Mouse (Mus musculus) embryonic facial prominence, embryonic 11.5 days (tissue): ENCODE data around the gene Gm27021. TPM values are rescaled to one million over a fixed set of nuclear protein-coding genes. Genes with fewer than 3 reads are reported as not detected.

Experiments
- ATAC-seq: fragments of 200-750 bp; cut with Nextera tagmentation; replicated peaks from 2 replicates; pipeline ENCODE4 v1.8.0; 2017; ENCODE audit warnings: low read depth; ENCODE audit not compliant: insufficient number of reproducible peaks, low FRiP score, low TSS enrichment
- DNase-seq: peaks from one replicate; pipeline ENCODE4 v3.0.0-alpha.2; 2015; ENCODE audit warnings: low spot score
- H3K27ac ChIP-seq: fragments of 300-500 bp; sonication (generic); replicated peaks from 2 replicates; pipeline ENCODE4 v1.5.1; 2014; ENCODE audit warnings: mild to moderate bottlenecking, low read depth, low read length, control low read depth
- H3K27me3 ChIP-seq: fragments of 300-500 bp; sonication (generic); 2 replicates; pipeline ENCODE4 v1.6.1; 2014; ENCODE audit warnings: mild to moderate bottlenecking, low read length, moderate library complexity, mixed read lengths; ENCODE audit not compliant: control insufficient read depth, insufficient read depth
- H3K36me3 ChIP-seq: fragments of 300-500 bp; sonication (generic); replicated peaks from 2 replicates; pipeline ENCODE4 v1.6.1; 2014; ENCODE audit warnings: low read depth, mild to moderate bottlenecking, low read length, moderate library complexity, mixed read lengths; ENCODE audit not compliant: control insufficient read depth, insufficient read depth
- H3K4me1 ChIP-seq: fragments of 300-500 bp; sonication (generic); 2 replicates; pipeline ENCODE4 v1.6.1; 2014; ENCODE audit warnings: low read length, mixed read lengths; ENCODE audit not compliant: control insufficient read depth, insufficient read depth
- H3K4me2 ChIP-seq: fragments of 300-500 bp; sonication (generic); 2 replicates; pipeline ENCODE4 v1.6.1; 2014; ENCODE audit warnings: low read depth, mild to moderate bottlenecking, control low read depth, low read length, moderate library complexity
- H3K4me3 ChIP-seq: fragments of 300-500 bp; sonication (generic); 2 replicates; pipeline ENCODE4 v1.5.1; 2014; ENCODE audit warnings: low read depth, low read length, control low read depth
- H3K9ac ChIP-seq: fragments of 300-500 bp; sonication (generic); replicated peaks from 2 replicates; pipeline ENCODE4 v1.6.1; 2014; ENCODE audit warnings: mild to moderate bottlenecking, control low read depth, low read length
- H3K9me3 ChIP-seq: fragments of 300-500 bp; sonication (generic); replicated peaks from 2 replicates; pipeline ENCODE4 v1.6.1; 2016; ENCODE audit warnings: mild to moderate bottlenecking, low read length, inconsistent platforms, mixed read lengths; ENCODE audit not compliant: control insufficient read depth
- WGBS: fragments of 180-500 bp; shearing (Covaris S2); extraction: QIAGEN DNeasy Blood & Tissue Kit; methylation state at CpG from one replicate; pipeline ENCODE4 v1.1.7; 2014; 5-methylcytosine and 5-hydroxymethylcytosine counted together
- polyA plus RNA-seq: library from polyadenylated mRNA; unstranded; fragments of >200 nt; fragmentation: Nextera tagmentation; extraction: Ambion mirVana; gene quantifications from 2 replicates; pipeline ENCODE4 v1.2.1, GENCODE M21; 2014

Gene Gm27021
- polyA plus RNA-seq, 1 experiment from 2014 or later = 3.0 TPM

DNA sequence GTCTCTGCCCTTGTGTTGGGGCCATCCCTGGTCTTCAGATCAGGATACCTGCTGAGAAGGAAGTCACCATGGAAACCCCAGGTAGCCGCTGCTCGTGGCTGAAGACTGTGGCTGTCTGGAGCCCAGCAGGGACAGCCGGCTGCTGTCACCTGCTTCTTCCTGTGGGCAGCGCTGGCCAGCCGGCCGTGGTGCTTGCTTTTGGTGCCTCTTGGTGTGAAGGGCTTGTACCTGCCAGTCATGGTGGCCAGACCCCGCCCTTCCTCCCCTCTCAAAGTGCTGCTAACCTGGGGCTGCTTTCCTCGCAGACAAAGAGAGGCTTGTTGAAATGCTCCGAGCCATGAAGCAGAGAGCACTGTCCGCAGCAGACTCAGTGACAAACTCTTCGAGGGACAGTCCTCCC is 94.0 kb downstream of the Gm27021 start:
- WGBS = 63% methylated on average over 11 of the region's 11 CpGs
- Histone ChIP-seq H3K4me1 (no peaks in the 10 kb centered on the region; the same call in none of the 2 replicates), H3K27me3 (no peaks in the 10 kb centered on the region), H3K36me3 (peaks cover 28% of the 10 kb centered on the region), H3K9ac (0 out of 2 replicates have a peak overlapping the region, but pooled peaks have one; percentile 13), H3K4me3 (no peak overlapping the region), H3K9me3 (no peaks in the 10 kb centered on the region), H3K4me2 (no peak overlapping the region), H3K27ac (no peak overlapping the region)
- DNase-seq (no peak), ATAC-seq (no peak)

DNA sequence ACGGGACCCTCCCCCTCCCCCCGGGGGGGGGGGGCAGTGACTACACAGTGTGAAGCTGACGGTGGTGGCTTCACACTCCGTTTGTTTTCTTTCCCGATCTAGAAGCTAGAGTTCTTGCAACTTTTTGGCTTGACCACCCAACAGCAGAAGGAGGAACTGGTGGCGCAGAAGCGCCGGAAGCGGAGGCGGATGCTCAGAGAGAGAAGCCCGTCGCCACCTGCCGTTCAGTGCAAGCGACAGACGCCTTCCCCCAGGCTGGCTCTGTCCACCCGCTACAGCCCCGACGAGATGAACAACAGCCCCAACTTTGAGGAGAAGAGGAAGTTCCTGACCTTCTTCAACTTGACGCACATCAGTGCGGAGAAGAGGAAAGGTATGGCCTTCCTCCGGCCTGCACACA is 95.3 kb downstream of the Gm27021 start:
- 78% methylated on average over 21 of the region's 21 CpGs for WGBS
- H3K27me3 ChIP-seq = no peaks in the 10 kb centered on the region
- H3K27ac ChIP-seq = no peak overlapping the region
- ATAC-seq (no peak), DNase-seq (no peak)
- no peak overlapping the region for H3K9ac ChIP-seq
- no peaks in the 10 kb centered on the region for H3K9me3 ChIP-seq
- H3K4me1 ChIP-seq = no peaks in the 10 kb centered on the region; the same call in none of the 2 replicates
- H3K4me3 ChIP-seq = no peak overlapping the region
- no peak overlapping the region for H3K4me2 ChIP-seq
- H3K36me3 ChIP-seq = peaks cover 29% of the 10 kb centered on the region

DNA sequence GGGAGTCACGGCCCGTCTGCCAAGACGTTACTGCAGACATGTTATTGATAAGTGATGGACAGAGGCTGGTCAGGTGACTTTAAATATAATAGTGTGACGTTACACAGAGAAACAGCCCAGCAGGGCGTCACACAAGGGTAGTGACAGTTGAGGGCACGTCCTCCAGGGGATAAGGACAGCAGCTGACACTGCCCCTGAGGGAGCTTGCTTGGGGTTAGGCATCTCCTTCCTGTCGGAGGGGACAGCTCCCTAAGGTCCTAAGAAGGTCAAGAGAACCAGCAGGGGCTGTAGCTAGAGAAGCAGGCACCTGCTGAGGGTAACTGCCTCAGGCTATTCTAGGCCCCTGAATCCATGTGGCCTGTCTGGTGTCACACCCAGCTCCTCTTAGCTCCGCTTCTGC is 96.3 kb downstream of the Gm27021 start:
- Histone ChIP-seq H3K27me3 (no peaks in the 10 kb centered on the region), H3K27ac (no peak overlapping the region), H3K9ac (no peak overlapping the region), H3K4me1 (peaks cover 4% of the 10 kb centered on the region), H3K4me3 (no peak overlapping the region), H3K4me2 (no peak overlapping the region), H3K9me3 (no peaks in the 10 kb centered on the region), H3K36me3 (peaks cover 29% of the 10 kb centered on the region)
- DNase-seq = no peak
- ATAC-seq = no peak
- 76% methylated on average over 8 of the region's 8 CpGs for WGBS

DNA sequence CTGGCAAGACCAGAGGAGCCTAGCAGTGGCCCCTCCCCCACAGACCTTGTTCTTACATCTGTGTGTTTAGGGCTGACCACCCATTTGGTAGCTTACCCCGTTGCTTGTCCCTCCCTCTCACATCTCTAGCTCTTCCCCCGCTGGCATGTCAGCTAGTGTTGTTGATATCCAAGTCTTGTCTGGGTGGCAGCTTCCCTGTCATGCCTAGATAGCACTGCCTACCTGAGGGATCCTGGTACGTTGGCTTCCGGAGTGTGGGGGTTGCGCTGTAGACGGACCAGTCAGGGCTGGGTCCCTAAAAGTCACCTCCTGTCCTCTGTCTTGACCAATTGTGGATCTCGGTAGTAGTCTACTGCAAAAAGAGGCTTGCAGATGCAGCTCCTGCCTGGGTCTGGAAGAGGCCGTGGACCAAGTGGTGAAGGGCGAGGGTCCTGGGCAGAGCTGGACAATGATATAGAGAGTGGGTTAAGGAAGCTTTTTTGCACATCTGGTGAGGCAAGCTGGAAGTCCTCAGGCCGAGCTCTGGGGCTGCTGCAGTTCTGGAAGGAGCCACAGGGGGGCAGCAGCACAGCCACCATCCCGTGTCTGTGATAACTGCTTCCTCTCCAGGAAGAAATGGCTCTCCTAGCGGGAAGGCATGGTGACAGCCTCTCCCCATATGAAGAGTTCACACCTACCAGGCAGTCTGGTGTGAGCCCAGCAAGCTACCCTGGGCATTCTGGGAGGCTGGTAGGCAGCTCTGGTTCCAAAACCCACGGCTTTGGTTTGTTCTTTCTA is 97.8 kb downstream of the Gm27021 start:
- ATAC-seq (no peak), DNase-seq (peak; percentile 87)
- 64% methylated on average over 13 of the region's 13 CpGs for WGBS
- no peak overlapping the region for H3K4me3 ChIP-seq
- no peak overlapping the region for H3K27ac ChIP-seq
- H3K9me3 ChIP-seq = no peaks in the 10 kb centered on the region
- peaks cover 9% of the 10 kb centered on the region for H3K4me1 ChIP-seq
- H3K27me3 ChIP-seq = no peaks in the 10 kb centered on the region
- peaks cover 29% of the 10 kb centered on the region for H3K36me3 ChIP-seq
- no peak overlapping the region for H3K4me2 ChIP-seq
- H3K9ac ChIP-seq = no peak overlapping the region

DNA sequence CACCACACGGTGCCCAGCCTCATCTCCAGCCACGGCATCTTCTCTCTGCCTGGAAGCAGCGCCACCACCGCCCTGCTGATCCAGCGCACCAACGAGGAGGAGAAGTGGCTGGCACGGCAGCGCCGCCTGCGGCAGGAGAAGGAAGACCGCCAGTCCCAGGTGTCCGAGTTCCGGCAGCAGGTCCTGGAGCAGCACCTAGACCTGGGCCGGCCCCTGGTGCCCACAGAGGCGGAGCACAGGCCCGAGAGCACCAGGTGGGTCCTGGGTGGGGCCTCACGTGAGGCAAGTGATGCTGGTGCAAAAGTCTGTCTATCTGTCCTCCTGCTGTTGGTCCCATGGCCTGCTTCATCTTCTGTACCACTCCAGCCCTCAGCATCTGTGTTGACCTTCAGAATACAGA is 98.8 kb downstream of the Gm27021 start:
- H3K9me3 ChIP-seq = no peaks in the 10 kb centered on the region
- ATAC-seq = no peak
- no peak overlapping the region for H3K9ac ChIP-seq
- peaks cover 24% of the 10 kb centered on the region for H3K36me3 ChIP-seq
- no peak overlapping the region for H3K4me2 ChIP-seq
- no peaks in the 10 kb centered on the region for H3K27me3 ChIP-seq
- WGBS = 93% methylated on average over 17 of the region's 17 CpGs
- no peak overlapping the region for H3K27ac ChIP-seq
- DNase-seq = no peak
- H3K4me1 ChIP-seq = peaks cover 17% of the 10 kb centered on the region
- no peak overlapping the region for H3K4me3 ChIP-seq

GRCm38 (mm10) chr8:120568164-120568798 is 99.6 kb downstream of the Gm27021 start:
- WGBS = 95% methylated on average over 37 of the region's 37 CpGs
- Histone ChIP-seq H3K9me3 (no peaks in the 10 kb centered on the region), H3K4me1 (peaks cover 25% of the 10 kb centered on the region), H3K36me3 (peaks cover 19% of the 10 kb centered on the region), H3K4me3 (no peak overlapping the region), H3K9ac (no peak overlapping the region), H3K27me3 (no peaks in the 10 kb centered on the region), H3K27ac (no peak overlapping the region), H3K4me2 (no peak overlapping the region)
- DNase-seq (no peak), ATAC-seq (no peak)

DNA sequence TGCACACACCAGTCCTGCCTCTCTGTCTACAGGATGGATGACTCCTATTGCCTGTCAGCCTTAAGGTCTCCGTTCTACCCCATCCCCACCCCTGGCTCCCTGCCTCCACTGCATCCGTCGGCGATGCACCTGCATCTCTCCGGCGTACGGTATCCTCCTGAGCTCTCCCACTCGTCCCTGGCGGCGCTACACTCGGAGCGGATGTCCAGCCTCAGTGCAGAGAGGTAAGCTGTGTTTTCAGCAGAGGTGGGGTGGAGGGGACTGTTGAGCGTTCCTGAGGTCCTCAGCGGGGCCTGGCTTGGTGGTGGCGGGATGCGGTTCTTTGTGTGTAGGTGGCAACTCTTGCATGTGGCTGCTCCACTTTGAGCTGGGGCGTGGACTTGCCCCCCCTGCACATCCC is 100.1 kb downstream of the Gm27021 start:
- no peak for ATAC-seq
- 95% methylated on average over 17 of the region's 17 CpGs for WGBS

DNA sequence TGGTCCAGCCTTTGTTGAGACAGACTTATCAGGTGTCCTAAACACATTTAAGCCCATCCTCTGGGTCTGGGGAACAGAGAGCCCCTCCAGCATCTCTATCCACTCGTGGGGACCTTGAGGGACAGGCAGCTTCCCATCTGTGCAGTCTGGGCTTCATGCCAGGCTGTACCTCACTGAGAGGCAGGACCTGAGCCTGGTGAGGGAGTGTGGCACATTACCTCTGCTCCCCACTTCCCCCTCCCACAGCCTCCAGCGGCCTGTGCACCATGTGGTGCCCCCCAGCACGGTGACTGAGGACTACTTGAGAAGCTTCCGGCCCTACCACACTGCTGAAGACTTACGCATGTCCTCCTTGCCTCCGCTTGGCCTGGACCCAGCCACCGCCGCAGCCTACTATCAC is 101.2 kb downstream of the Gm27021 start:
- Histone ChIP-seq H3K9me3 (no peaks in the 10 kb centered on the region), H3K4me3 (no peak overlapping the region), H3K4me1 (peaks cover 36% of the 10 kb centered on the region), H3K36me3 (peaks cover 17% of the 10 kb centered on the region), H3K27me3 (no peaks in the 10 kb centered on the region), H3K4me2 (no peak overlapping the region), H3K27ac (no peak overlapping the region; the same call in 1 of the 2 replicates), H3K9ac (no peak overlapping the region)
- DNase-seq = no peak
- WGBS = 87% methylated on average over 8 of the region's 8 CpGs
- no peak for ATAC-seq

More for the DNA sequence above, 100.1 kb downstream of the Gm27021 start:
- no peak overlapping the region for H3K4me3 ChIP-seq
- DNase-seq = no peak
- no peak overlapping the region for H3K27ac ChIP-seq
- peaks cover 18% of the 10 kb centered on the region for H3K36me3 ChIP-seq
- H3K27me3 ChIP-seq = no peaks in the 10 kb centered on the region
- no peak overlapping the region for H3K4me2 ChIP-seq
- H3K9me3 ChIP-seq = no peaks in the 10 kb centered on the region
- no peak overlapping the region for H3K9ac ChIP-seq
- peaks cover 30% of the 10 kb centered on the region for H3K4me1 ChIP-seq
